Mouse (Mus musculus) heart, postnatal 4 days (tissue): Measurements from ENCODE around the gene Sox10. TPM values are rescaled to one million over a fixed set of nuclear protein-coding genes. Genes with fewer than 3 reads are reported as not detected.

Experiments used
- DNase-seq: peaks from one replicate; pipeline ENCODE4 v3.0.0; 2021
- total RNA-seq, 2 experiments: library from RNA; stranded (reverse); gene quantifications; 2 replicates each; pipeline ENCODE4 v1.2.3; 2021

The Sox10 gene
- total RNA-seq, 2 experiments from 2014 or later, result 0.55 to 0.90 TPM

DNA sequence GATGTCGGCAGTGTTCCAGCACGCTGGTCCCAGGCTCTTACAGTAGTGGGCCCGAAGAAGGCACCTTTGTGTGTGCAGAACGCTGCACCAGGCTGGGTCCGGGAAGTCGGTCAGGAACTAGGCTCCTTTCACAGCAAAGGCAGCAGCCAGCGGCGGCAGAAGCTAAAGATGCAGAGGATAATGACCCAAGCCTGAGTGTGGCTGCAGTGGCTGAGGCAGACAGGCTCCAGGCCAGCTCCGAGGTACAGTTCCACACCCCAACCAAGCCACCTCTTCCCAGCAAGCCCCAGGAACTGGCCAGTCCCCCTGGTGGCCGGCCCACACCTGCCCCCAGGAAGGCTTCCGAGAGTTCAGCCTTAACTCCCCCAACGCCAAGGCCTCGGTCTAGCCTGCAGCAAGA lies 42.5 kb downstream of the Sox10 start:
- no peak for DNase-seq

DNA sequence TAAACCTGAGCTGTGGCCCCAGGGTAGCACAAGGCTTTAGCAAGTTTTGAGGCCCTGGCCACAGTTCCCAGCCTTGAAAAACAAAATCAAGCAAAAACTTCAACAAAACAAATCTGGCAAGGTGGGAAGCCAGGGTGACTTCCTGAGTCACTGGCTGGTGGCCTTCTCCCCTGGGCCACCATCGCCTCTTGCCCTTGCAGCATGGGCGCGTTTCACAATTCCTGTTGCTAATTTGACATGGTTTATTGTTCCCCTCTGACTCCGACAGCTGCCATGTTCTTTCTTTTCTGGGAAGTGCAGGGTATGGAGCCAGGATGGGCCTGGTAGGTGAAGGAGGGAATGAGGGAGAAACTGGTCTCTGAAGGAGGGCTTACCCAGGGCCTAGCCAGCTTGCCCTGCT lies 42.9 kb downstream of the Sox10 start:
- no peak for DNase-seq

DNA sequence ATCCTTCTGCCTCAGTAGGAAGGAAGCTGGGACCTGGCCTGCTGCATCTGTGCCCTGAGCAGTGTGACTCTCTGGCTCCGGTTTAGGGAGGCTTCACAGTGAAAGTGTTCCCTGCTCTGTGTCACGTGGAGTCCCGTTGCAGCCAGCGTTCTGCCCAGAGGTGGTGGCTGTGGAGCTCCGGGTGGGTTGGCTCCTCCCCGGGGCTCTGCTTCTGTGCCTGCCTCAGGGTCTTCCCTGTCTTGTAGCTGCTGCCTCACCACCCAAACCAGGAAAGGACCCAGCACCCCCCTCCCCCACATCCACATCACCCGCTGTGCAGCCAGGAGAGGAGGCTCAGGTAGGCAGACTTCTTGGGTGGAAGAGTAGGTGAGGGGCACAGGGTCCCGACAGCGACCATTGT lies 45.5 kb downstream of the Sox10 start:
- DNase-seq, result no peak

DNA sequence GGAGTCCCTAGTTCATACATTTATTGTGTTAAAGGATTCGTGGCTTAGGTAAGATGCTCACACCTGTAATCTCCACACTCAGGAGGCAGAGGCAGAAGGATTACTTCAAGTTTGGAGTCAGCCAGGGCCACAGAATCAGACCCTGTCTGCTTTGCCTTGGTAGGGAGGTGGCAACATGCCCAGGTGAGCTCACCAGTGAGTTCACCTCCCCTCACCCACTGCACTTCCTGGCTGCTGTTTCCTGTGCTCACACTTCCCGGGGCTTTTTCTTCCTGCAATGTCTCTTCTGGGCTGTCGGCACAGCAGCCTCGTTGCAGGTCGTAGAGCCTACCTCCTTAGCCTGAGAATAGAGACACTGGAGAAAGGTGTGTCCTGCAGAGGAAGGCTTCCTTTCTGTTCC lies 49.8 kb downstream of the Sox10 start:
- peak; percentile 55 for DNase-seq

DNA sequence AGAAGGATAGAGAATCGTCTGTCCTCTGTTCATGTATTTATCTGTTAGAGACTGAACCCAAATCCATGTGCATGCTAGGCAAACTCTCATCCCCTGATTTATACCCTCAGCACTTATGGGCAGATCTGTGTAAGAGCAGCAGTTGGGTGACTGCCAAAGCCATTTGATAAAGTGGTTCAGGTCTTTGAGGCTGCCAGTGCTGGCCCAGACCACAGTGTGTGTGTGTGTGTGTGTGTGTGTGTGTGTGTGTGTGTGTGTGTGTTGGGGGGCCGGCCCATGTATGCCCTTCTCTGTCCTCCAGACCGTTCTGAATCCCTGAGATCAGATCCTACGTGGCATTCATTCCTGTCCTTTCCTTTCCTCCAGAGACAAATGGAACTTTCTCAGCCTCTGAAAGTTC lies 53.3 kb downstream of the Sox10 start:
- peak; percentile 77 for DNase-seq

DNA sequence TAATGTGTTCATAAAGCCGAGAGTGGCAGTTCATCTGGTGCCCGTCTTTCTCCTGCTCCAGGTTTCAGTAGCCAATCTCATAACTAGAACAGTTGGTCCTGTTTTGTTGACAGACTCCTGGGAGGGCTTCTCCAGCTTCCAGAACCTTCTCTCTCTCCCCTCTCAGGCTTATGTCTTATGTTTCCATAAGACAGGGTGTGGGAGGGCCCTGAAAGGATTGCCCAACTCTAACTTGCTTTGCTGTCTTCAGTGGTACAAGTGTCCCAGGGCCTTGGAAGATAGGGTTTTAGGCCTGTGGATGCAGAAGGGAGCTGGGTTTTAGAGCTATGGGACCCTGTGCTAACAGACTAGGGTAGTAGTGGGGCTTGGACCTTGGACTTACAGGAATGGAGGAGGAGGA lies 54.5 kb downstream of the Sox10 start:
- DNase-seq, result no peak

DNA sequence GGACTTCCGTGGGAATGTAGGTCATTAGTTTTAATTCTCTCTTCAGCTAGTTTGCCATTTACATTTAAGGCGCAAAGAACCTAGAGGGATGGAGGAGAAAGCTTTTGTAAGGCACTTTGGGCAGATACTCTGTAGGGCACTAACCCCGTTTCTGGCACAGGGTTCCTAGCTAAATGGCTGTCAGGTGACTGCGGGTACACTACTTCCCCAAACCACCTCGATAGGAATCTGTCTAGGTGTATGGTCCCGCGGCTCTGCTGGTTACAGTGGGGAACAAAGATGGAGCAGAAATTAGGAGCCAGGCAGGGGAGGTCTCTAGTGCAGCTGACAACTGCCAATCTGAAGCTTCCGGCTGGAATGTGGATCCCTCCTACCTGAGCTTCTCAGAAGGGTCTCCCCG lies 55.0 kb downstream of the Sox10 start:
- DNase-seq, result no peak

DNA sequence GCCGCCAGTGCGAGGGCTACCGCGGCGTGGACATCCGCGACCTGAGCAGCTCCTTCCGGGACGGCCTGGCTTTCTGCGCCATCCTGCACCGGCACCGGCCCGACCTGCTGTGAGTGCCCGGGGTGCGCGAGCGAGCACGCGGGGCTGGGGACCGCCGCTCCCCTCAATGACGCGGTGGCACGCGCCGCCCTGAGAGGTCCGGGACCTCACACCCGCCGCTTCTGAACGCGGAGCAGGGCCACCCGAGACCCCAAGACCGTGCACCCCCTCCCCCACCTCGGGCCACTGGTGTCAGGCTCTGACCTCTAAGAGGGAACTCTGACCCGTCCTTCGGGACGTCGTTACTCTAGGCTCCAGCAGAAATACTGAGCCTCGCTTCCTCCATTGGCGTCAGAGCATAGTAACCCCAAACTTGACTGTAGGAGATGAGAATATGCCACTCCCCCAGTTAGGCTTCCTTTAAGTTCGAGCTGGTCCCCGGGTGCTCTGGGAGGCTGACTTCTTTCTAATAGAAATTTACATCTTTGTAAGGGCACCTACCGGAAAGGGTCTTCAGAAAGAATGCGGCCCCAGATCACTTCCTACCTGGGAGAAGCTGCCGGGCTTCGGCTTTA lies 55.6 kb downstream of the Sox10 start:
- peak; percentile 61 for DNase-seq

DNA sequence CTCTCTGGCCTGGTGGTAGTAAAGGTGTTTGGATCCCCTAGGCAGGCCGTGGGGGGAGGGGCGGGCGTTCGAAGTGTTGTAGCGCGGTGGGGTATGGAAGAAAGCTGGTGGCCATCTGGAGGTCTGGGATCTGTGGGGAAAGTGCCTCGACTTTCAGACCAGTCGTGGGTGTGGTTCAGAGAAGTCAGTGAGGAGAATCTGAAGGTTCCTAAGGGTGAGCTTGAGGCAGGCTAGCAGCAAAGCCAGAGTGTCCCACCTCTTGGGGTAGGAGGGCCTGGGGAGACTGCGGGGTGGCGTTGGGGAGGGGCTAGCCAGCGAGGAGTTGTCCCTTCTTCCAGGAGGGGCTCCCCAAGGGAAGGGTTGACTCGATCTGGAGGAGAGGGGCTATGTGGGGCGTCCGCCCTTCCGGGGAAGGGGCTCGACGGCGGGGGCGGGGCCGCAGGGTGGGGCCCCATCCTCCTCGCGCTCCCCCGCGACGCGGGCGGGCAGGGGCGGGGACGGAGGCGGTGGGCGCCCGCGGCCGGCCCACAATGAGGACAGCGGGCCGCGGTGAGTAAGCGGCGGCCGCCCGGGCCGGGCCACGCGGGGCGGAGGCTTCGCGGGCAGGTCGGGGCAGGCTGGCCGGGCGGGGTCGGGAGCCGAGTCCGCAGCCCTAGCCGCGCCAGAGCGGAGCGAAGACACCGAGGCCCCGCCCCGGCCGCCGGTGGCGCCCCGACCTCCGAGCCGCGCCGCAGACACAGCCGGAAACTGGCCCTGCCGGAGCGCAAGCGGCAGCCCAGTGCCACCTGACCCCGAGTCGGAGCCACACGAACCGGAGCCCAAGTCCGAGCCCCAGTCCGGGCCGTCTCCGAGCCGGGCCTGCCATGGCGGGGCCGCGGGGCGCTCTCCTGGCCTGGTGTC lies 56.4 kb downstream of the Sox10 start, which contains the start of gene Micall1:
Gene Micall1, plus strand, starts transcription at position 478 of the 900 bp plus-strand sequence.
- DNase-seq, result peak; percentile 81

DNA sequence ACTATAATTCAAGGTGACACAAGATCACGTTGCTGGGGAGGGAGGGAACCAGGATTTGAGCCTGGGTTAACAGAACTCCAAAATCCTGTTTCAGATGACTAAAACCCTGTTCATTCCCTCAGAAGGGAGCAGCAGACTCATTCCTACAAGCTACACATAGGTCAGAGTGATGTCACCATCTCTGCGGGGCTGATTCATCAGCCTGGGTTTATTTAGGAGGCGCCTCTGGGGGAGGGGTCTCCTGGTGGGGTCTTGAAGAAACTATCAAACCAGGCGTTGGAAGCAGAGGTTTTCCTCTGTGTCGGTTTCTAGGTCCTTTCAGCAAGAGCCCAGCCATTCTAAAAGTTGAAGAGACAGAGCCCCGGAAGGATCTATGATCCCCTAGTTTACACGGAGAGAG lies 57.1 kb downstream of the Sox10 start:
- DNase-seq, result no peak

DNA sequence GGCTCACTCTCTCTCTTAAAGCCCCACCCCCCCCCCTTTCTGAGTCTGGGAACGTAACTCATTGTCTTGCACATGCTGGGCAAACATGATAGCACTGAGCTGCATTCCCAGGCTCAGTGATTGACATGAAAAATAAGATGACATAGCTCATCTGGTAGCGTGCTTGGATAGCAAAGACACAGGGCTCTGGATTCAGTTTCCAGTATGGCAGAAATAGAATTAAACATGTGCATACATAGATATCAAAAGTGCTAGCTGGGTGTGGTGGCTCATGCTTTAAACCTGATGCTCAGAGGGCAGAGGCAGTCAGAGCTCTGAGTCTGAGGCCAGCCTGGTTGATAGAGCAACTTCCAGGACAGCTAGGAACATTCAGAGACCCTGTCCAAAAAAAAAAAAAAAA lies 59.2 kb downstream of the Sox10 start:
- DNase-seq, result no peak

Other genes with a start within 250 kb of the Sox10 start
- 100 to 1,000 TPM; 465 to 471 TPM for gene Lgals1, start 238.5 kb downstream of the Sox10 start, total RNA-seq
- 10 to 100 TPM; 20.2 to 22.6 TPM for gene Nol12, start 230.3 kb downstream of the Sox10 start, total RNA-seq
- gene Triobp, start 217.5 kb downstream of the Sox10 start, total RNA-seq, result 10 to 100 TPM; 59.0 to 68.2 TPM
- gene H1f0, start 136.8 kb downstream of the Sox10 start, total RNA-seq, result 100 to 1,000 TPM; 262 to 304 TPM
- not detected for gene Galr3, start 123.4 kb downstream of the Sox10 start, total RNA-seq
- gene Ankrd54, start 102.3 kb downstream of the Sox10 start, total RNA-seq, result 10 to 100 TPM; 11.8 to 12.7 TPM
- 100 to 1,000 TPM; 103 to 109 TPM for gene Eif3l, start 90.1 kb downstream of the Sox10 start, total RNA-seq
- 100 to 1,000 TPM in 1 of 2 experiments, 10 to 100 TPM in 1; 92.8 to 101 TPM for gene Micall1, start 56.3 kb downstream of the Sox10 start, total RNA-seq
- gene Polr2f, start 24.2 kb downstream of the Sox10 start, total RNA-seq, result 100 to 1,000 TPM; 126 to 139 TPM
- gene 1700088E04Rik, start 24.0 kb downstream of the Sox10 start, total RNA-seq, result 1 to 10 TPM; 1.2 to 2.1 TPM
- 10 to 100 TPM; 24.5 to 26.0 TPM for gene Pick1, start 63.9 kb upstream of the Sox10 start, total RNA-seq
- under 1 TPM; 0.52 to 0.74 TPM for gene Gm49486, start 64.2 kb upstream of the Sox10 start, total RNA-seq
- gene Slc16a8, start 89.5 kb upstream of the Sox10 start, total RNA-seq, result under 1 TPM; 0.23 to 0.31 TPM
- gene Baiap2l2, start 120.3 kb upstream of the Sox10 start, total RNA-seq, result 1 to 10 TPM; 1.3 to 2.0 TPM
- gene Pla2g6, start 163.2 kb upstream of the Sox10 start, total RNA-seq, result 1 to 10 TPM; 8.4 to 9.6 TPM
- gene Maff, start 181.4 kb upstream of the Sox10 start, total RNA-seq, result 10 to 100 TPM in 1 of 2 experiments, 1 to 10 TPM in 1; 9.8 to 10.2 TPM
- gene Tmem184b, start 238.3 kb upstream of the Sox10 start, total RNA-seq, result 10 to 100 TPM; 68.1 to 73.4 TPM